ENCODE assay signal across 8 mouse cellular contexts in the genomic region with DNA sequence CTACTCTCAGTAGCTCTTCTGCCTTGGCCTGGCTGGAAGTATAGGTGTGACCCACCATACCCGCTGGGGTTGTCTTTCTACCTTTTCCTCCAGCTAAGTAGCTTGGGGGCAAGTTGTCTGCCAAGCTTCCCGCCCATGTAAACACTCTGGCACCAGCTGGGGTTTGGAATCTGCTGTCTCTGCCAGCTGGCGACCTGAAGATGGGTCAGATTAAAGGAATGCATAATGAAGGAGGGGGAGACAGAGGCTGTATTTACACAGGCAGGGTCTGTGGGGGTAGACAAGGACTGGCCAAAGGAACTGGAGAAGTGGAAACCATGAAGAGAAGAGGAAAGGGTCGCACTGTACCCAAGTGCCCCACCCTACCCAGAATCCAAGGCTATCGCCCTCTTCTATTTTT. TPM values are rescaled to one million over a fixed set of nuclear protein-coding genes. Genes with fewer than 3 reads are reported as not detected.
DNase-seq lines count a peak whose midpoint lies in the region; ATAC-seq lines count a peak whose summit lies in the region.

No protein-coding gene starts in this region.

- H3K4me1 ChIP-seq in forebrain, embryonic 16.5 days (replicated peaks; ENCODE audit: control insufficient read depth, insufficient read depth, low read length) = peaks cover 14% of the 10 kb centered on the region
- peaks cover 27% of the 10 kb centered on the region for H3K4me1 ChIP-seq in midbrain, embryonic 13.5 days (replicated peaks)

- no peak overlapping the region for H3K9ac ChIP-seq in forebrain, embryonic 16.5 days (replicated peaks; ENCODE audit: low read depth, low read length)
- no peak overlapping the region for H3K9ac ChIP-seq in midbrain, embryonic 13.5 days (replicated peaks)

- no peaks in the 10 kb centered on the region for H3K9me3 ChIP-seq in forebrain, embryonic 16.5 days (ENCODE audit: control insufficient read depth, low read length)
- no peaks in the 10 kb centered on the region for H3K9me3 ChIP-seq in midbrain, embryonic 13.5 days

- H3K4me2 ChIP-seq in forebrain, embryonic 16.5 days (ENCODE audit: low read length) = no peak overlapping the region
- H3K4me2 ChIP-seq in midbrain, embryonic 13.5 days (replicated peaks) = no peak overlapping the region

- H3K36me3 ChIP-seq in forebrain, embryonic 16.5 days (ENCODE audit: control insufficient read depth, insufficient read depth) = no peaks in the 10 kb centered on the region
- no peaks in the 10 kb centered on the region for H3K36me3 ChIP-seq in midbrain, embryonic 13.5 days

- 36% methylated on average over 5 of the region's 5 CpGs for WGBS in forebrain, embryonic 16.5 days
- WGBS in midbrain, embryonic 13.5 days = 36% methylated on average over 5 of the region's 5 CpGs

- peak; percentile 72 for ATAC-seq in forebrain, embryonic 16.5 days
- peak; percentile 82 for ATAC-seq in midbrain, embryonic 13.5 days
- ATAC-seq in inflammation-experienced regulatory T-cells, adult 6 months = no peak

- H3K4me3 ChIP-seq in forebrain, embryonic 16.5 days (replicated peaks; ENCODE audit: low read length) = no peak overlapping the region
- H3K4me3 ChIP-seq in midbrain, embryonic 13.5 days (replicated peaks) = no peak overlapping the region

- H3K27ac ChIP-seq in forebrain, embryonic 16.5 days (ENCODE audit: low read length) = no peak overlapping the region
- peak overlapping the region; percentile 59 for H3K27ac ChIP-seq in midbrain, embryonic 13.5 days

- DNase-seq in cerebellum, postnatal 14 days = peak; percentile 36 to 46
- no peak for DNase-seq in cerebellum, adult 9-10 months
- DNase-seq in lung, adult 18-20 months = peak; percentile 35 to 45
- no peak for DNase-seq in lung, postnatal 25 days (ENCODE audit: low spot score)
- DNase-seq in layer of hippocampus, adult 18-20 months (ENCODE audit: low spot score in 2 of 2) = no peak

- H3K27me3 ChIP-seq in forebrain, embryonic 16.5 days (replicated peaks; ENCODE audit: control insufficient read depth, insufficient read depth, low read length) = no peaks in the 10 kb centered on the region
- no peaks in the 10 kb centered on the region for H3K27me3 ChIP-seq in midbrain, embryonic 13.5 days

RNA-seq across cellular contexts. Expression of a gene that starts 26.4 kb away (rescaled TPM):
- 2.0 and 2.3 TPM in 2 replicates for polyA plus RNA-seq in forebrain, embryonic 16.5 days (2015; fragmentation: Nextera tagmentation; extraction: Ambion mirVana)
- 2.2 and 2.5 TPM in 2 replicates for polyA plus RNA-seq in midbrain, embryonic 13.5 days (2015; fragmentation: Nextera tagmentation; extraction: Ambion mirVana)
- 1 to 10 TPM; 1.1 to 1.4 TPM for total RNA-seq in layer of hippocampus, adult 18-20 months (2021)
- 1 to 10 TPM; 6.7 to 8.0 (median 7.0) TPM for polyA plus RNA-seq in inflammation-experienced regulatory T-cells, adult 6 months (2017; shearing (Covaris generic))

Comparison
In these comparisons a context has a peak if more than half of its experiments do, and no peak if none do; other contexts are left out.
1. DNase-seq: peak in cerebellum, postnatal 14 days (2 of 2) and lung, adult 18-20 months (2 of 2); none in cerebellum, adult 9-10 months (single experiment), lung, postnatal 25 days (single experiment) and layer of hippocampus, adult 18-20 months (0 of 2).